Mouse (Mus musculus) ES-Bruce4 (cell line): ENCODE measurements around the gene Sapcd1. TPM values are rescaled to one million over a fixed set of nuclear protein-coding genes. Genes with fewer than 3 reads are reported as not detected.

Experiments
- H3K27ac ChIP-seq: 2 replicates; pipeline ENCODE4 v1.5.1; 2012; ENCODE audit warnings: low read length, inconsistent platforms; ENCODE audit not compliant: insufficient read depth
- H3K27me3 ChIP-seq: 2 replicates; pipeline ENCODE4 v1.6.1; 2012; ENCODE audit warnings: mild to moderate bottlenecking, low read length, inconsistent platforms; ENCODE audit not compliant: control insufficient read depth, poor library complexity, insufficient read depth, severe bottlenecking
- H3K36me3 ChIP-seq: 2 replicates; pipeline ENCODE4 v1.6.1; 2012; ENCODE audit warnings: inconsistent platforms, mild to moderate bottlenecking, low read length, moderate library complexity; ENCODE audit not compliant: control insufficient read depth, poor library complexity, insufficient read depth, severe bottlenecking
- H3K4me1 ChIP-seq: one replicate; pipeline ENCODE4 v1.8.1; 2011; ENCODE audit warnings: low read length; ENCODE audit not compliant: control insufficient read depth, insufficient read depth
- H3K4me3 ChIP-seq: 2 replicates; pipeline ENCODE4 v1.5.1; 2011; ENCODE audit warnings: low read depth, mild to moderate bottlenecking, low read length
- H3K9ac ChIP-seq: 2 replicates; pipeline ENCODE4 v1.6.1; 2012; ENCODE audit warnings: low read depth, mild to moderate bottlenecking, inconsistent platforms; ENCODE audit not compliant: poor library complexity, severe bottlenecking
- H3K9me3 ChIP-seq: replicated peaks from 2 replicates; pipeline ENCODE4 v1.6.1; 2012; ENCODE audit warnings: mild to moderate bottlenecking, low read length, inconsistent platforms; ENCODE audit not compliant: control insufficient read depth, poor library complexity, insufficient read depth, severe bottlenecking
- CTCF ChIP-seq: IDR thresholded peaks from one replicate; pipeline ENCODE4 v1.8.1; 2011; ENCODE audit warnings: low read depth, low read length
- EP300 ChIP-seq: IDR thresholded peaks from 2 replicates; pipeline ENCODE4 v1.6.1; 2011; ENCODE audit warnings: low read depth, low read length; ENCODE audit not compliant: insufficient read depth
- POLR2A ChIP-seq: IDR thresholded peaks from one replicate; pipeline ENCODE4 v1.8.1; 2011; ENCODE audit warnings: low read length; ENCODE audit not compliant: insufficient read depth
- polyA plus RNA-seq: library from polyadenylated mRNA; stranded (reverse); fragments of >200 nt; gene quantifications from 2 replicates; pipeline ENCODE4 v1.2.4, GENCODE M21; 2011; ENCODE audit warnings: low read depth; ENCODE audit not compliant: missing spikeins, insufficient read depth, insufficient read length

Gene Sapcd1
- polyA plus RNA-seq, 1 experiment, result 1.7 TPM

- Histone ChIP-seq H3K27ac (no peak overlapping the region), H3K36me3 (peaks cover 26% of the 10 kb centered on the region), H3K9me3 (no peaks in the 10 kb centered on the region), H3K9ac (no peak overlapping the region), H3K4me1 (peaks cover 11% of the 10 kb centered on the region), H3K4me3 (no peak overlapping the region), H3K27me3 (no peaks in the 10 kb centered on the region)
- TF ChIP-seq CTCF, result no peak
- TF ChIP-seq POLR2A, result no peak
- TF ChIP-seq EP300, result no peak
Observed at GRCm38 (mm10) chr17:35057090-35057489, 29.3 kb upstream of the Sapcd1 start.

GRCm38 (mm10) chr17:35055691-35056495 lies 28.1 kb upstream of the Sapcd1 start:
- Histone ChIP-seq H3K4me3 (no peak overlapping the region), H3K9ac (no peak overlapping the region), H3K27ac (no peak overlapping the region), H3K36me3 (peaks cover 26% of the 10 kb centered on the region), H3K4me1 (peaks cover 6% of the 10 kb centered on the region), H3K9me3 (no peaks in the 10 kb centered on the region), H3K27me3 (no peaks in the 10 kb centered on the region)
- TF ChIP-seq CTCF (no peak), EP300 (no peak), POLR2A (no peak)

GRCm38 (mm10) chr17:35052271-35052798 lies 24.5 kb upstream of the Sapcd1 start:
- TF ChIP-seq EP300, result peak; percentile 69; the same call in 1 of the 2 replicates
- TF ChIP-seq POLR2A, result no peak
- no peak for TF ChIP-seq CTCF
- Histone ChIP-seq H3K4me3 (peak overlapping the region; percentile 64), H3K27ac (peak overlapping the region; percentile 90), H3K4me1 (peaks cover 9% of the 10 kb centered on the region), H3K9ac (peak overlapping the region; percentile 94), H3K27me3 (no peaks in the 10 kb centered on the region), H3K9me3 (no peaks in the 10 kb centered on the region), H3K36me3 (peaks cover 23% of the 10 kb centered on the region)

- H3K27me3 ChIP-seq, result no peaks in the 10 kb centered on the region
- peak overlapping the region; percentile 94 for H3K9ac ChIP-seq
- H3K36me3 ChIP-seq, result peaks cover 23% of the 10 kb centered on the region
- peak overlapping the region; percentile 90 for H3K27ac ChIP-seq
- TF ChIP-seq POLR2A (peak; percentile 59), EP300 (peak; percentile 66), CTCF (no peak)
- no peaks in the 10 kb centered on the region for H3K9me3 ChIP-seq
- peak overlapping the region; percentile 64 for H3K4me3 ChIP-seq
- H3K4me1 ChIP-seq, result peaks cover 9% of the 10 kb centered on the region
Observed at GRCm38 (mm10) chr17:35051156-35052086, 23.6 kb upstream of the Sapcd1 start.

- no peaks in the 10 kb centered on the region for H3K27me3 ChIP-seq
- peak overlapping the region; percentile 90 for H3K4me3 ChIP-seq
- peak overlapping the region; percentile 70 for H3K27ac ChIP-seq
- H3K9ac ChIP-seq, result peak overlapping the region; percentile 94
- peaks cover 9% of the 10 kb centered on the region for H3K4me1 ChIP-seq
- TF ChIP-seq POLR2A, result peak; percentile 49
- no peak for TF ChIP-seq EP300
- no peaks in the 10 kb centered on the region for H3K9me3 ChIP-seq
- H3K36me3 ChIP-seq, result peaks cover 18% of the 10 kb centered on the region
Observed at GRCm38 (mm10) chr17:35050126-35050750, 22.4 kb upstream of the Sapcd1 start.
